Mouse (Mus musculus): ENCODE measurements around the gene Gm28044. TPM values are rescaled to one million over a fixed set of nuclear protein-coding genes. Genes with fewer than 3 reads are reported as not detected.

Gene Gm28044
- polyA plus RNA-seq (2014; fragmentation: Illumina TruSeq; extraction: RNeasy Lipid Tissue Mini Kit (QIAGEN cat#74804)): not detected

GRCm38 (mm10) chr13:67360131-67360744, at the start of gene Gm28044, which contains the start of gene Zfp953:
Gm28044 (minus strand) TSS chr13:67360536.
Zfp953 (minus strand) TSS chr13:67360605.

DNA sequence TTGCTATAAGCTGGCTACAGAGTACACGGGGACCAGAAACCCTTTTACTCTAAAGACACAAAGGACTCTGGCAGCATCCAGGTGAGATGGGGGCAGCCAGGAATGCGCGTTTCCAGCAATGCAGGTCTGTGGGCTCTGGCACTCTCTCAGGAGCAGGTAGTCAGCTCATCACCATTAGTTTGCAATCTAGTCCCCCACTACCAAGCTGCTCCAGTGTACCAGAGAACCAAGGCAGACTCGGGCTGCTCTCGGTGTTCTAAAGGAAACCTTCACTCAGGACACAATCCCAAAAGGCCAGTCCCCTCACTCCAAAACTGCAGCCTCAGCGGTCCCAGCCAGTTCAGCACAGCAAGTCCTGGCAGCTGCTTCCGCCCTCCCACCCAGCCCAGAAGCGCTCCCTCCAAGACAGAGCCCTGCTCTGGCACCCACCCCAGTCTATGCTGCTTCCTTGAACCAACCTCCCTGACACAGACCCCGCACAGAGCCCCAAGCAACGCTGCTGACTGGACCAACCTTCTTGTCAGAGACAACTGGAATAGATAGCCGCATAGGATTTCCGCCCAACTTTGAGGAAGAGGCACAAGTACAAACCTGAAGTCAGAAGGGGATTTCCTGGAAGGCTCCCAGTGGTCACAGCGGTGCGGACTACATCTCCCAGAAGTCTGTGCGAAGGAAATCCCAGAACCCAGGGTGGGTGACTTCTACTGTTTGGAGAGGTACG, 39.0 kb upstream of the Gm28044 start, which contains the start of gene Zfp429:
Gene Zfp429, minus strand, starts transcription at position 637 of the 721 bp plus-strand sequence.

DNA sequence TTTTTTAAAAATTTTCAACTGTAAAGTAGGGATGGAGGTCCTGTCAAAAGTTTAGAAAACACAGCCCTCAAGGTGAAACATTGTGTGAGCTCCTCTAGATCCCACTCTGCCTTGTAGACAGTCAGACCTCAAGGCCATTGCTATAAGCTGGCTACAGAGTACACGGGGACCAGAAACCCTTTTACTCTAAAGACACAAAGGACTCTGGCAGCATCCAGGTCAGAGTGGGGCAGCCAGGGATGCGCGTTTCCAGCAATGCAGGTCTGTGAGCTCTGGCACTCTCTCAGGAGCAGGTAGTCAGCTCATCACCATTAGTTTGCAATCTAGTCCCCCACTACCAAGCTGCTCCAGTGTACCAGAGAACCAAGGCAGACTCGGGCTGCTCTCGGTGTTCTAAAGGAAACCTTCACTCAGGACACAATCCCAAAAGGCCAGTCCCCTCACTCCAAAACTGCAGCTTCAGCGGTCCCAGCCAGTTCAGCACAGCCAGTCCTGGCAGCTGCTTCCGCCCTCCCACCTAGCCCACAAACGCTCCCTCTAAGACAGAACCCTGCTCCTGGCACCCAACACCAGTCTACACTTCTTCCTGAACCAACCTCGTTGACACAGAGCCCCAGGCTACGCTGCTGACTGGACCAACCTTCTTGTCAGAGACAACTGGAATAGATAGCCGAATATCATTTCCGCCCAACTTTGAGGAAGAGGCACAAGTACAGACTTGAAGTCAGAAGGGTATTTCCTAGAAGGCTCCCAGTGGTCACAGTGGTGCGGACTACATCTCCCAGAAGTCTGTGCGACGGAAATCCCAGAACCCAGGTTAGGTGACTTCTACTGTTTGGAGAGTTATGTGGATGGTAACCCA, 14.9 kb upstream of the Gm28044 start, which contains the start of the genes Gm28041 and Zfp456:
Gene Gm28041, minus strand, starts transcription at position 684 of the 862 bp plus-strand sequence.
Gene Zfp456, minus strand, starts transcription at position 761 of the 862 bp plus-strand sequence.

GRCm38 (mm10) chr13:67332019-67332724, 28.2 kb downstream of the Gm28044 start, which contains the start of gene Zfp595:
Zfp595 (minus strand) TSS chr13:67332570.

DNA sequence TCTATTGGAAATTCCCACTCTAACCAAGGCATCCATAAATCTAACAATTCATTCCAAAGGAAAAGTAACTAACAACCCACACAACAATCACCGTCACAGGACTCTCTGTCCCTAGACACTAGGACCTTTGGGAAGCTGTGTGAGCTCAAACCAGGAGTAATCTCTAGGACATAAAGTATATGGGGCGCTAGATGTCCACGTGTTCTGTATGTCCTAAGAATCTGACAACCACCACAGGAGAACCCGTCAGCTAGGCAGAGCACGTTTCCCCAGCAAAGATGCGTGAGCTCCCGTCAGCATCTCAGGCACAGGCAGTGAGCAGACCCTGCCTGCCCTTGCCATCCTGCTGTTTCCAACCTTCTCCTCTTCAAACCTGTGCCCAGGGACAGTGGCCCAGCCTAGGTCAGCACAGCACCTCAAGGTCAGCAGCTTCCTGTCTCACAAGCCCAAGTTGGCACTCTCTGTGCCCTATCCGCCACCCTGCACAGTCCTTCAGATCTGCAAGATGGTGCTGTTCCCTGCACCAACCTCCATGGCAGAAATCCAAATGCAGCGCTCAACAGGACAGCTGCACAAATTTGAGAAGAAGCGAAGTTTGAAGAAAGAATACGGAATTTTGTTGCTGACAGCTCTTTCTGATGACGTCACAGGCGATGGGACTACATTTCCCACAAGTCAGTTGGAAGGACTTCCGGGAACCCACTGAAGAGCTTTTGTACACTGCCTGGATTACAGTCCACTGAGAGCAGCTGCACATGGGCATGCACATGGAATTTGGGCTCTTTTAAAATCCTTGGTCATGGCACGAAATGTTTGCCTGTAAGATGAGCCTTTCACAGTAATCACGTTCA, 54.3 kb downstream of the Gm28044 start, which contains the start of gene Zfp457:
Gene Zfp457, minus strand, starts transcription at position 664 of the 851 bp plus-strand sequence.

DNA sequence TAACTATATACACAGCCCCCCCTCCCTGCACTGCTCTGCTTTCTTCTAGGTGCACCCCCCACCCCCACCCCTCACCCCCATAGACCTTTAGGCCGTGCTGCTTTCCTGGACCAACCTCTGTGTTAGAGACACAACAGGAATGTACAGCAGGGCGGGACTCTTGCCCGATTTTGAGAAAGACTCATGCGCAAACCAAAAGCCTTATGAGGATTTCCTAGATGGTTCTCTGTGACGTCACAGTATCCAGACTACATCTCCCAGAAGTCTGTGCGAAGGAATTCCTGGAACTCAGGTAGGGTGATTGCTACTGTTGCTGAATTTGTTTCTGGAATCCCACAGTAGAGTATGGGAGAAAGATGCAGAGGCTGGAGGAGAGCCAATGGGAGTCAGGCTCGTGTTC, 82.0 kb downstream of the Gm28044 start, which contains the start of gene Zfp458:
Gene Zfp458, minus strand, starts transcription at position 153 of the 400 bp plus-strand sequence.

Other genes starting within 250 kb of the Gm28044 start
- 1.8 TPM for gene Rslcan18, start 244.3 kb downstream of the Gm28044 start, polyA plus RNA-seq (2014; fragmentation: Illumina TruSeq; extraction: RNeasy Lipid Tissue Mini Kit (QIAGEN cat#74804))
- 30.8 TPM for gene Zfp759, start 238.9 kb downstream of the Gm28044 start, polyA plus RNA-seq (2014; fragmentation: Illumina TruSeq; extraction: RNeasy Lipid Tissue Mini Kit (QIAGEN cat#74804))
- gene Rsl1, start 187.4 kb downstream of the Gm28044 start, polyA plus RNA-seq (2014; fragmentation: Illumina TruSeq; extraction: RNeasy Lipid Tissue Mini Kit (QIAGEN cat#74804)): 42.0 TPM
- gene Zfp455, start 166.0 kb downstream of the Gm28044 start, polyA plus RNA-seq (2014; fragmentation: Illumina TruSeq; extraction: RNeasy Lipid Tissue Mini Kit (QIAGEN cat#74804)): 23.7 TPM
- gene Zfp458, start 82.1 kb downstream of the Gm28044 start, polyA plus RNA-seq (2014; fragmentation: Illumina TruSeq; extraction: RNeasy Lipid Tissue Mini Kit (QIAGEN cat#74804)): 11.5 TPM
- gene Zfp457, start 54.1 kb downstream of the Gm28044 start, polyA plus RNA-seq (2014; fragmentation: Illumina TruSeq; extraction: RNeasy Lipid Tissue Mini Kit (QIAGEN cat#74804)): 0.63 TPM
- gene Zfp595, start 28.0 kb downstream of the Gm28044 start, polyA plus RNA-seq (2014; fragmentation: Illumina TruSeq; extraction: RNeasy Lipid Tissue Mini Kit (QIAGEN cat#74804)): 39.4 TPM
- gene Zfp953, start 69 bp upstream of the Gm28044 start, polyA plus RNA-seq (2014; fragmentation: Illumina TruSeq; extraction: RNeasy Lipid Tissue Mini Kit (QIAGEN cat#74804)): 26.2 TPM
- gene Gm28041, start 15.2 kb upstream of the Gm28044 start, polyA plus RNA-seq (2014; fragmentation: Illumina TruSeq; extraction: RNeasy Lipid Tissue Mini Kit (QIAGEN cat#74804)): not detected
- gene Zfp456, start 15.3 kb upstream of the Gm28044 start, polyA plus RNA-seq (2014; fragmentation: Illumina TruSeq; extraction: RNeasy Lipid Tissue Mini Kit (QIAGEN cat#74804)): 17.6 TPM
- gene Zfp429, start 39.3 kb upstream of the Gm28044 start, polyA plus RNA-seq (2014; fragmentation: Illumina TruSeq; extraction: RNeasy Lipid Tissue Mini Kit (QIAGEN cat#74804)): 37.0 TPM
- gene Zfp459, start 60.9 kb upstream of the Gm28044 start, polyA plus RNA-seq (2014; fragmentation: Illumina TruSeq; extraction: RNeasy Lipid Tissue Mini Kit (QIAGEN cat#74804)): 6.3 TPM
- gene Zfp874a, start 91.1 kb upstream of the Gm28044 start, polyA plus RNA-seq (2014; fragmentation: Illumina TruSeq; extraction: RNeasy Lipid Tissue Mini Kit (QIAGEN cat#74804)): 88.4 TPM
- 66.5 TPM for gene Zfp874b, start 123.7 kb upstream of the Gm28044 start, polyA plus RNA-seq (2014; fragmentation: Illumina TruSeq; extraction: RNeasy Lipid Tissue Mini Kit (QIAGEN cat#74804))
- gene Zfp58, start 140.0 kb upstream of the Gm28044 start, polyA plus RNA-seq (2014; fragmentation: Illumina TruSeq; extraction: RNeasy Lipid Tissue Mini Kit (QIAGEN cat#74804)): 64.3 TPM
- gene Gm26965, start 165.6 kb upstream of the Gm28044 start, polyA plus RNA-seq (2014; fragmentation: Illumina TruSeq; extraction: RNeasy Lipid Tissue Mini Kit (QIAGEN cat#74804)): not detected
- 47.2 TPM for gene Zfp87, start 165.6 kb upstream of the Gm28044 start, polyA plus RNA-seq (2014; fragmentation: Illumina TruSeq; extraction: RNeasy Lipid Tissue Mini Kit (QIAGEN cat#74804))
- 57.5 TPM for gene Zfp748, start 193.3 kb upstream of the Gm28044 start, polyA plus RNA-seq (2014; fragmentation: Illumina TruSeq; extraction: RNeasy Lipid Tissue Mini Kit (QIAGEN cat#74804))
- 61.4 TPM for gene Zfp729b, start 249.2 kb upstream of the Gm28044 start, polyA plus RNA-seq (2014; fragmentation: Illumina TruSeq; extraction: RNeasy Lipid Tissue Mini Kit (QIAGEN cat#74804))

Data from ovary, adult 10 weeks (tissue).